ENCODE assay signal across 16 mouse cellular contexts in genomic region chr9:40537044-40537707, GRCm38 (mm10). TPM values are rescaled to one million over a fixed set of nuclear protein-coding genes. Genes with fewer than 3 reads are reported as not detected.
DNase-seq lines count a peak whose midpoint lies in the region; ATAC-seq lines count a peak whose summit lies in the region.
"Had no signal": no experiment of that assay in that cellular context is flagged by ENCODE, and none has a peak within 500 bp of the region (broad histone marks: within the 10 kb centered on the region; RNA-seq: fewer than 3 reads in every experiment).

No protein-coding gene starts in this region.

- no peaks in the 10 kb centered on the region for H3K36me3 ChIP-seq in forebrain, embryonic 15.5 days
- H3K36me3 ChIP-seq in forebrain, embryonic 10.5 days (replicated peaks) = no peaks in the 10 kb centered on the region
- no peaks in the 10 kb centered on the region for H3K36me3 ChIP-seq in hindbrain, embryonic 10.5 days
- H3K36me3 ChIP-seq in hindbrain, embryonic 13.5 days = no peaks in the 10 kb centered on the region
- H3K36me3 ChIP-seq: G1E; kidney, embryonic 15.5 days; limb, embryonic 13.5 days; liver, embryonic 12.5 days; midbrain, embryonic 12.5 days had no signal

- H3K4me1 ChIP-seq in forebrain, embryonic 15.5 days = peaks cover 34% of the 10 kb centered on the region
- peaks cover 32% of the 10 kb centered on the region for H3K4me1 ChIP-seq in forebrain, embryonic 10.5 days
- H3K4me1 ChIP-seq in hindbrain, embryonic 10.5 days (replicated peaks) = peaks cover 29% of the 10 kb centered on the region
- H3K4me1 ChIP-seq in hindbrain, embryonic 13.5 days (replicated peaks) = peaks cover 23% of the 10 kb centered on the region
- H3K4me1 ChIP-seq: limb, embryonic 13.5 days; liver, embryonic 12.5 days had no signal

- no peaks in the 10 kb centered on the region for H3K9me3 ChIP-seq in forebrain, embryonic 15.5 days
- H3K9me3 ChIP-seq in forebrain, embryonic 10.5 days = no peaks in the 10 kb centered on the region
- no peaks in the 10 kb centered on the region for H3K9me3 ChIP-seq in hindbrain, embryonic 10.5 days
- no peaks in the 10 kb centered on the region for H3K9me3 ChIP-seq in hindbrain, embryonic 13.5 days
- H3K9me3 ChIP-seq: G1E; kidney, embryonic 15.5 days; limb, embryonic 13.5 days; liver, embryonic 12.5 days; midbrain, embryonic 12.5 days had no signal

- H3K27ac ChIP-seq in forebrain, embryonic 15.5 days (replicated peaks) = peak overlapping the region; percentile 89
- no peak overlapping the region for H3K27ac ChIP-seq in forebrain, embryonic 10.5 days
- peak overlapping the region; percentile 30; the same call in 1 of the 2 replicates for H3K27ac ChIP-seq in hindbrain, embryonic 10.5 days
- H3K27ac ChIP-seq in hindbrain, embryonic 13.5 days = no peak overlapping the region
- H3K27ac ChIP-seq: kidney, embryonic 15.5 days; layer of hippocampus, adult 2 months; left cerebral cortex, adult 2 months; limb, embryonic 13.5 days; liver, embryonic 12.5 days had no signal

- DNase-seq in forebrain, embryonic 10.5 days (ENCODE audit: extremely low spot score, low spot score) = no peak
- no peak for DNase-seq in hindbrain, embryonic 10.5 days (ENCODE audit: low spot score)
- no peak for DNase-seq in layer of hippocampus, adult 11-12 months (ENCODE audit: low spot score)
- DNase-seq: liver, postnatal 0 days had no signal

- WGBS in forebrain, embryonic 15.5 days = 72% methylated on average over 3 of the region's 3 CpGs
- 86% methylated on average over 3 of the region's 3 CpGs for WGBS in forebrain, embryonic 10.5 days
- 78% methylated on average over 3 of the region's 3 CpGs for WGBS in hindbrain, embryonic 10.5 days
- 84% methylated on average over 3 of the region's 3 CpGs for WGBS in hindbrain, embryonic 13.5 days

- H3K4me2 ChIP-seq in forebrain, embryonic 15.5 days (replicated peaks) = no peak overlapping the region
- H3K4me2 ChIP-seq in hindbrain, embryonic 13.5 days = no peak overlapping the region
- H3K4me2 ChIP-seq: heart, embryonic 11.5 days; kidney, embryonic 15.5 days; limb, embryonic 13.5 days; liver, embryonic 12.5 days; midbrain, embryonic 12.5 days had no signal

- H3K4me3 ChIP-seq in forebrain, embryonic 15.5 days = no peak overlapping the region
- no peak overlapping the region for H3K4me3 ChIP-seq in forebrain, embryonic 10.5 days
- H3K4me3 ChIP-seq in hindbrain, embryonic 10.5 days = no peak overlapping the region
- no peak overlapping the region for H3K4me3 ChIP-seq in hindbrain, embryonic 13.5 days
- H3K4me3 ChIP-seq: kidney, embryonic 15.5 days; layer of hippocampus, adult 2 months; left cerebral cortex, adult 2 months; limb, embryonic 13.5 days; liver, embryonic 12.5 days; midbrain, embryonic 12.5 days had no signal

- no peak for ATAC-seq in forebrain, embryonic 15.5 days (replicated peaks)
- ATAC-seq in hindbrain, embryonic 13.5 days (ENCODE audit: low FRiP score) = no peak
- ATAC-seq in CD4-positive, CD25-positive, alpha-beta regulatory T cell, adult 4 months = peak; percentile 49
- peak; percentile 68 for ATAC-seq in inflammation-experienced regulatory T-cells, adult 6 months
- ATAC-seq: liver, embryonic 12.5 days; liver, postnatal 0 days had no signal

- H3K9ac ChIP-seq in forebrain, embryonic 15.5 days (replicated peaks) = no peak overlapping the region
- no peak overlapping the region for H3K9ac ChIP-seq in hindbrain, embryonic 13.5 days
- H3K9ac ChIP-seq: kidney, embryonic 15.5 days; limb, embryonic 13.5 days; liver, embryonic 12.5 days; liver, postnatal 0 days; midbrain, embryonic 12.5 days had no signal

- no peaks in the 10 kb centered on the region for H3K27me3 ChIP-seq in forebrain, embryonic 15.5 days
- H3K27me3 ChIP-seq in forebrain, embryonic 10.5 days (ENCODE audit: poor library complexity, severe bottlenecking) = peaks cover 11% of the 10 kb centered on the region
- peaks cover 6% of the 10 kb centered on the region for H3K27me3 ChIP-seq in hindbrain, embryonic 10.5 days (ENCODE audit: insufficient read depth, poor library complexity, severe bottlenecking)
- H3K27me3 ChIP-seq in hindbrain, embryonic 13.5 days = no peaks in the 10 kb centered on the region

RNA-seq across cellular contexts. Expression of gene Gramd1b, which starts 6.0 kb away (rescaled TPM):
- 18.2 and 19.6 TPM in 2 replicates for polyA plus RNA-seq in forebrain, embryonic 15.5 days (2015; fragmentation: Nextera tagmentation; extraction: Ambion mirVana)
- polyA plus RNA-seq in forebrain, embryonic 10.5 days (2016; fragmentation: Nextera tagmentation; extraction: Ambion mirVana) = 3.3 and 3.8 TPM in 2 replicates
- polyA plus RNA-seq in hindbrain, embryonic 10.5 days (2016; fragmentation: Nextera tagmentation; extraction: Ambion mirVana) = 2.9 and 4.6 TPM in 2 replicates
- polyA plus RNA-seq in hindbrain, embryonic 13.5 days (2015; fragmentation: Nextera tagmentation; extraction: Ambion mirVana) = 13.5 and 13.9 TPM in 2 replicates
- polyA plus RNA-seq in CD4-positive, CD25-positive, alpha-beta regulatory T cell, adult 4 months (2017; shearing (Covaris generic)) = 10 to 100 TPM; 57.6 to 69.2 TPM
- 10 to 100 TPM; 69.8 to 81.5 (median 80.6) TPM for polyA plus RNA-seq in inflammation-experienced regulatory T-cells, adult 6 months (2017; shearing (Covaris generic))
- polyA plus RNA-seq: G1E had no signal

Comparison
In these comparisons a context has a peak if more than half of its experiments do, and no peak if none do; other contexts are left out.
1. H3K27ac ChIP-seq: peak in forebrain, embryonic 15.5 days (single experiment) and hindbrain, embryonic 10.5 days (single experiment); none in forebrain, embryonic 10.5 days (single experiment) and hindbrain, embryonic 13.5 days (single experiment).
2. ATAC-seq: peak in CD4-positive, CD25-positive, alpha-beta regulatory T cell, adult 4 months (single experiment) and inflammation-experienced regulatory T-cells, adult 6 months (single experiment); none in forebrain, embryonic 15.5 days (single experiment) and hindbrain, embryonic 13.5 days (single experiment).